Mouse (Mus musculus) ovary, adult 18-20 months (tissue): ENCODE measurements around the gene Bag1.
A peak's percentile ranks its signal among the peaks of the same experiment; 100 is the strongest.

Source experiments
- DNase-seq: peaks from one replicate; pipeline ENCODE4 v3.0.0; 2022; ENCODE audit warnings: low spot score, mixed read lengths

Gene Bag1

GRCm38 (mm10) chr4:40948160-40948708 is at the start of gene Bag1, which contains the start of gene Chmp5:
TSS of gene Bag1 (minus strand) at chr4:40948294.
TSS of gene Chmp5 (plus strand) at chr4:40948407.
- DNase-seq: peak; percentile 99

GRCm38 (mm10) chr4:40996302-40996701 is 48.2 kb upstream of the Bag1 start:
- no peak for DNase-seq

GRCm38 (mm10) chr4:40989633-40990032 is 41.5 kb upstream of the Bag1 start:
- no peak for DNase-seq

GRCm38 (mm10) chr4:40983686-40984085 is 35.6 kb upstream of the Bag1 start:
- DNase-seq: no peak

GRCm38 (mm10) chr4:40982486-40982885 is 34.4 kb upstream of the Bag1 start:
- no peak for DNase-seq

- DNase-seq: no peak
Measured at GRCm38 (mm10) chr4:40979430-40979829, 31.3 kb upstream of the Bag1 start.

GRCm38 (mm10) chr4:40976651-40977050 is 28.6 kb upstream of the Bag1 start:
- no peak for DNase-seq

- DNase-seq: no peak
Measured at GRCm38 (mm10) chr4:40975678-40976077, 27.6 kb upstream of the Bag1 start.

GRCm38 (mm10) chr4:40974011-40974410 is 25.9 kb upstream of the Bag1 start:
- DNase-seq: peak; percentile 48

- no peak for DNase-seq
Measured at GRCm38 (mm10) chr4:40971744-40972143, 23.6 kb upstream of the Bag1 start.

GRCm38 (mm10) chr4:40970842-40971701 is 23.0 kb upstream of the Bag1 start, which contains the start of gene Nfx1:
TSS of gene Nfx1 (plus strand) at chr4:40970906.
- peak; percentile 93 for DNase-seq

- no peak for DNase-seq
Measured at GRCm38 (mm10) chr4:40970592-40970841, 22.4 kb upstream of the Bag1 start.

GRCm38 (mm10) chr4:40969781-40970591 is 21.9 kb upstream of the Bag1 start:
- no peak for DNase-seq

GRCm38 (mm10) chr4:40969161-40969560 is 21.1 kb upstream of the Bag1 start:
- DNase-seq: no peak

- no peak for DNase-seq
Measured at GRCm38 (mm10) chr4:40963536-40963935, 15.4 kb upstream of the Bag1 start.

GRCm38 (mm10) chr4:40955942-40956341 is 7.8 kb upstream of the Bag1 start:
- no peak for DNase-seq

GRCm38 (mm10) chr4:40953521-40953920 is 5.4 kb upstream of the Bag1 start:
- DNase-seq: no peak

- DNase-seq: peak; percentile 6
Measured at GRCm38 (mm10) chr4:40947565-40948159, 432 bp downstream of the Bag1 start.

- no peak for DNase-seq
Measured at GRCm38 (mm10) chr4:40946516-40947121, 1.5 kb downstream of the Bag1 start.

GRCm38 (mm10) chr4:40943651-40944050 is 4.4 kb downstream of the Bag1 start:
- no peak for DNase-seq

- DNase-seq: no peak
Measured at GRCm38 (mm10) chr4:40938793-40939192, 9.3 kb downstream of the Bag1 start.
